Mouse (Mus musculus): ENCODE data around the gene Hivep3.

DNA sequence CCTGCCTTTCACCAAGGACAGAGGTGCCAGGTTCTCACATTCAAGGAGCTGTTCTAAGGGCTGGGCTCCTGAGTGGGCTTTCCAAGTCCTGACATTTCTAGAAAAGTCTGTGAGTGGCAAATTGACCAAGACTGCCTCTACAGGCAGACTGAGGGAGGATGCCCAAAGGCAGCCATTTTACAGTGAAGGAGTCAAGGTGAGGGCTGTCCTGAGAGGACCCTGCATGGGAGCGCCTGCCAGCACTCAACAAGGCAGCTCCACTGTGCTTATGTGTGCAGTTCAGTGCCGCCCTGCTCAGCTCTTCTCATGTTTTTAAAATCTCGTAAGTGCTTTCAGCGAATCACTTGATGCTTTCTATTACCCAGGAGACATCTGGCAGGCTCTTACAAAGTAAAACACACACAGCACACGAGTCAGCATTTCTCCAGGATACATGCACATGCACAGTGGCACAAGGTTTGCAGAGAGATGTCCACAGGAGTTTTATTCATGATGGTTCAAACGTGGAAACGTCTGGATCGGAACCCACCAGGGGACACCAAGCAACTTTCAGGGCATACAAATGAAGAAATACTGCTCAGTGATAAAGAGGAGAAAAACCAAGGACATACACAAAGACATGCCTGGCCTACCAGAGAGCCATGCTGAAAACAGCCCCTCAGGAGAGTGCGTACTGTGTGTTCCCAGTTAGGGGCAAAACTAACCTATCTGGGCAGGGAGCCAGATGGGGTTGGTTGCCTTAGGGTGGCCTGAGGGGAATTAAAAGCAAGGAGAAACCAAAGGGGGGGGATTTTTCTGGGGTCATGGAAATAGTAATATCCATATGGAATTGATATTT lies 120.9 kb downstream of the Hivep3 start:
- TF ChIP-seq CTCF (IDR thresholded peaks at IDR 0.05; ENCODE audit: borderline replicate concordance, control insufficient read depth, extremely low read depth, insufficient read depth, low read length, poor library complexity): no peak
- no peak for TF ChIP-seq POLR2A (IDR thresholded peaks at IDR 0.05; ENCODE audit: control insufficient read depth, extremely low read depth, insufficient read depth, low read length, poor library complexity)

All from thymus, adult 2 months (tissue).